Mouse (Mus musculus): ENCODE results near the gene Hip1. TPM values are rescaled to one million over a fixed set of nuclear protein-coding genes. Genes with fewer than 3 reads are reported as not detected.

Hip1 gene
- polyA plus RNA-seq, 1 experiment from 2014 or later: 3.5 TPM

GRCm38 (mm10) chr5:135531306-135531845 lies 13.5 kb downstream of the Hip1 start:
- Histone ChIP-seq H3K36me3 (replicated peaks) (no peaks in the 10 kb centered on the region), H3K4me1 (replicated peaks) (no peaks in the 10 kb centered on the region), H3K9me3 (replicated peaks) (no peaks in the 10 kb centered on the region), H3K9ac (no peak overlapping the region), H3K27me3 (no peaks in the 10 kb centered on the region), H3K4me2 (no peak overlapping the region), H3K4me3 (replicated peaks) (no peak overlapping the region), H3K27ac (replicated peaks) (no peak overlapping the region)
- 64% methylated on average over 11 of the region's 11 CpGs for WGBS (ENCODE audit: insufficient replicate concordance)
- ATAC-seq (ENCODE audit: insufficient read depth): no peak

- Histone ChIP-seq H3K27me3 (no peaks in the 10 kb centered on the region), H3K4me3 (replicated peaks) (no peak overlapping the region), H3K36me3 (replicated peaks) (no peaks in the 10 kb centered on the region), H3K4me1 (replicated peaks) (no peaks in the 10 kb centered on the region), H3K4me2 (no peak overlapping the region), H3K27ac (replicated peaks) (no peak overlapping the region), H3K9me3 (replicated peaks) (no peaks in the 10 kb centered on the region), H3K9ac (no peak overlapping the region)
- 37% methylated on average over 2 of the region's 2 CpGs for WGBS (ENCODE audit: insufficient replicate concordance)
- no peak for ATAC-seq (ENCODE audit: insufficient read depth)
These were observed 15.0 kb downstream of the Hip1 start for GRCm38 (mm10) chr5:135529964-135530363.

GRCm38 (mm10) chr5:135529310-135529709 lies 15.6 kb downstream of the Hip1 start:
- no peaks in the 10 kb centered on the region for H3K4me1 ChIP-seq (replicated peaks)

GRCm38 (mm10) chr5:135527986-135528385 lies 16.9 kb downstream of the Hip1 start:
- WGBS (ENCODE audit: insufficient replicate concordance): 52% methylated on average over 7 of the region's 7 CpGs

More at GRCm38 (mm10) chr5:135529310-135529709, 15.6 kb downstream of the Hip1 start:
- no peaks in the 10 kb centered on the region for H3K36me3 ChIP-seq (replicated peaks)
- H3K9me3 ChIP-seq (replicated peaks): no peaks in the 10 kb centered on the region
- no peaks in the 10 kb centered on the region for H3K27me3 ChIP-seq
- 54% methylated on average over 3 of the region's 3 CpGs for WGBS (ENCODE audit: insufficient replicate concordance)
- H3K4me3 ChIP-seq (replicated peaks): no peak overlapping the region
- H3K9ac ChIP-seq: no peak overlapping the region
- H3K27ac ChIP-seq (replicated peaks): no peak overlapping the region
- H3K4me2 ChIP-seq: no peak overlapping the region
- no peak for ATAC-seq (ENCODE audit: insufficient read depth)

GRCm38 (mm10) chr5:135524660-135525560 lies 20.0 kb downstream of the Hip1 start:
- WGBS (ENCODE audit: insufficient replicate concordance): 29% methylated on average over 11 of the region's 11 CpGs
- H3K4me3 ChIP-seq (replicated peaks): no peak overlapping the region
- no peak overlapping the region for H3K27ac ChIP-seq (replicated peaks)
- no peak overlapping the region for H3K4me2 ChIP-seq
- H3K9me3 ChIP-seq (replicated peaks): no peaks in the 10 kb centered on the region
- H3K9ac ChIP-seq: no peak overlapping the region
- no peaks in the 10 kb centered on the region for H3K4me1 ChIP-seq (replicated peaks)
- ATAC-seq (ENCODE audit: insufficient read depth): no peak
- no peaks in the 10 kb centered on the region for H3K27me3 ChIP-seq
- H3K36me3 ChIP-seq (replicated peaks): no peaks in the 10 kb centered on the region

More at GRCm38 (mm10) chr5:135527986-135528385, 16.9 kb downstream of the Hip1 start:
- no peaks in the 10 kb centered on the region for H3K36me3 ChIP-seq (replicated peaks)
- no peak overlapping the region for H3K4me2 ChIP-seq
- no peak overlapping the region for H3K27ac ChIP-seq (replicated peaks)
- no peaks in the 10 kb centered on the region for H3K9me3 ChIP-seq (replicated peaks)
- H3K27me3 ChIP-seq: no peaks in the 10 kb centered on the region
- H3K9ac ChIP-seq: no peak overlapping the region
- no peak overlapping the region for H3K4me3 ChIP-seq (replicated peaks)
- ATAC-seq (ENCODE audit: insufficient read depth): no peak
- no peaks in the 10 kb centered on the region for H3K4me1 ChIP-seq (replicated peaks)

GRCm38 (mm10) chr5:135524087-135524486 lies 20.8 kb downstream of the Hip1 start:
- H3K4me1 ChIP-seq (replicated peaks): no peaks in the 10 kb centered on the region
- H3K4me2 ChIP-seq: no peak overlapping the region
- H3K9me3 ChIP-seq (replicated peaks): no peaks in the 10 kb centered on the region
- no peaks in the 10 kb centered on the region for H3K36me3 ChIP-seq (replicated peaks)
- WGBS (ENCODE audit: insufficient replicate concordance): 52% methylated on average over 2 of the region's 2 CpGs
- H3K4me3 ChIP-seq (replicated peaks): no peak overlapping the region
- no peak for ATAC-seq (ENCODE audit: insufficient read depth)
- no peaks in the 10 kb centered on the region for H3K27me3 ChIP-seq
- H3K9ac ChIP-seq: no peak overlapping the region
- no peak overlapping the region for H3K27ac ChIP-seq (replicated peaks)

- WGBS (ENCODE audit: insufficient replicate concordance): 59% methylated on average over 9 of the region's 9 CpGs
- no peak overlapping the region for H3K27ac ChIP-seq (replicated peaks)
- no peaks in the 10 kb centered on the region for H3K36me3 ChIP-seq (replicated peaks)
- no peak for ATAC-seq (ENCODE audit: insufficient read depth)
- H3K27me3 ChIP-seq: no peaks in the 10 kb centered on the region
- H3K4me3 ChIP-seq (replicated peaks): no peak overlapping the region
- H3K9ac ChIP-seq: no peak overlapping the region
- H3K9me3 ChIP-seq (replicated peaks): no peaks in the 10 kb centered on the region
- no peak overlapping the region for H3K4me2 ChIP-seq
- no peaks in the 10 kb centered on the region for H3K4me1 ChIP-seq (replicated peaks)
These were observed 22.7 kb downstream of the Hip1 start for GRCm38 (mm10) chr5:135522111-135522722.

GRCm38 (mm10) chr5:135517348-135517883 lies 27.5 kb downstream of the Hip1 start:
- Histone ChIP-seq H3K4me1 (replicated peaks) (no peaks in the 10 kb centered on the region), H3K27me3 (no peaks in the 10 kb centered on the region), H3K4me2 (no peak overlapping the region), H3K9ac (no peak overlapping the region), H3K36me3 (replicated peaks) (no peaks in the 10 kb centered on the region), H3K9me3 (replicated peaks) (no peaks in the 10 kb centered on the region), H3K4me3 (replicated peaks) (no peak overlapping the region), H3K27ac (replicated peaks) (no peak overlapping the region)
- WGBS (ENCODE audit: insufficient replicate concordance): 74% methylated on average over 5 of the region's 5 CpGs
- no peak for ATAC-seq (ENCODE audit: insufficient read depth)

GRCm38 (mm10) chr5:135513131-135513530 lies 31.8 kb downstream of the Hip1 start:
- no peak overlapping the region for H3K4me2 ChIP-seq
- H3K27ac ChIP-seq (replicated peaks): no peak overlapping the region
- H3K27me3 ChIP-seq: no peaks in the 10 kb centered on the region
- H3K4me3 ChIP-seq (replicated peaks): no peak overlapping the region
- no peaks in the 10 kb centered on the region for H3K36me3 ChIP-seq (replicated peaks)
- H3K9me3 ChIP-seq (replicated peaks): no peaks in the 10 kb centered on the region
- no peak for ATAC-seq (ENCODE audit: insufficient read depth)
- 57% methylated on average over 4 of the region's 4 CpGs for WGBS (ENCODE audit: insufficient replicate concordance)
- H3K4me1 ChIP-seq (replicated peaks): no peaks in the 10 kb centered on the region
- no peak overlapping the region for H3K9ac ChIP-seq

- ATAC-seq (ENCODE audit: insufficient read depth): no peak
- Histone ChIP-seq H3K4me1 (replicated peaks) (no peaks in the 10 kb centered on the region), H3K4me3 (replicated peaks) (no peak overlapping the region), H3K27me3 (no peaks in the 10 kb centered on the region), H3K27ac (replicated peaks) (no peak overlapping the region), H3K36me3 (replicated peaks) (no peaks in the 10 kb centered on the region), H3K4me2 (no peak overlapping the region), H3K9me3 (replicated peaks) (no peaks in the 10 kb centered on the region), H3K9ac (no peak overlapping the region)
- 43% methylated on average over 5 of the region's 5 CpGs for WGBS (ENCODE audit: insufficient replicate concordance)
These were observed 33.8 kb downstream of the Hip1 start for GRCm38 (mm10) chr5:135511105-135511504.

GRCm38 (mm10) chr5:135508284-135508683 lies 36.6 kb downstream of the Hip1 start:
- H3K9me3 ChIP-seq (replicated peaks): no peaks in the 10 kb centered on the region
- no peak overlapping the region for H3K9ac ChIP-seq
- no peak overlapping the region for H3K27ac ChIP-seq (replicated peaks)
- H3K36me3 ChIP-seq (replicated peaks): no peaks in the 10 kb centered on the region
- H3K4me3 ChIP-seq (replicated peaks): no peak overlapping the region
- no peak overlapping the region for H3K4me2 ChIP-seq
- H3K4me1 ChIP-seq (replicated peaks): no peaks in the 10 kb centered on the region
- ATAC-seq (ENCODE audit: insufficient read depth): no peak
- no peaks in the 10 kb centered on the region for H3K27me3 ChIP-seq
- WGBS (ENCODE audit: insufficient replicate concordance): 54% methylated on average over 3 of the region's 3 CpGs
